Mouse (Mus musculus) T-helper 17 cell (primary cell): ENCODE measurements around the gene Itm2a.

ENCODE experiments used
- in situ Hi-C, 2 experiments: fragments of 300-600 bp; cut with MboI, MseI; formaldehyde crosslinking; loops; 1 replicate in 1 of 2; 2 replicates in 1 of 2; pipeline ENCODE4 v1.15.1; 2025; ENCODE audit warnings: high pct_unique_total_duplicates in 2 of 2

Itm2a gene

DNA sequence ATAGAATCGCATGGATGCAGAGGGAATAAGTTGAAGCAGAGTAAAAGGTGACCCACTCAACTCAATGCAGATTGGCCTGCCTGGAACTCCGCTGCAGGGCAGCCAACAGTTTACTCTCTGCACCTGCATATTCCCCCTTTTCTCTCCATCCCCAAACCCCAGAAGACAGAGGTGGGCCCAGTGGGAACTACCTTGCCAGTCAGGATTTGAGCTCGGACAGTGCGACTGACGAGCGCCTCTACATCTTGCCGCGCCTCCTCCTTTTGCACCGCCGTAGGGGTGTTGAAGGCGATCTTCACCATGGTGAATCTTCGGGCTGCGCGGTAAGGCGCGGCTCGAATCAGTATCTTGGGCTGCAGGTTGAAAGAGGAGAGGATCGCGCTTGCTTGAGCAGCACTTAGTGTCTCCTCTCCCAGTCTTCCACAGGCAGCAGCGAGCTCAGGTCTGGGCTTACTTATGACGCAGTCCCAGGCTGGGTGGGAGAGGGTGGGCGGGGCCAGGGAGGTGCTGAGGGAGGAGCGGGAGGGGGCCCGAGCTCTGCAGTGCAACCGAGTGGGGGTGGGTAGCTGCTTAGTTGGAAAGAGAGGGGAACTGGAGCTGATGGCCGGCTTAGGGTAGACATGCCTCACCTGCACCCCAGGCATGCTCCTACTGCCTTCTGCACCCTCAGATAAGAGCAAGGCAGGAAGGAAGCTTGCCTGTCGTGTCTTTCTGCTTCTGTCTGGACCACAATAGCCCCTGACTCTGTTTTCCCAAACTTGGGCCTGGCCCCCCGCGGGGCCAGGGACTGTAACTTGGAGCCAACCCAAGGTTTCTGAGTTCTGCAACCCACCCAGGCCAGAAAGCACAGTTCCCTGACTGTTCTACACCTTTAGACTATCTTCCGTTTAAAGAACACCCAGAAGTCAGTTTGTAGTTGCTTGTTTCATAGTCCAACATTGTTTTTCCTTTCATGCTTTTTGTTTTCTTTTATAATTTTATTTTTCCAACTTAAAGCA lies at the start of gene Itm2a:
Gene Itm2a (minus strand): TSS at position 462 of the 998 bp plus-strand sequence.
- in situ Hi-C loops, result no loop called here

GRCm38 (mm10) chrX:107435887-107436286 lies 32.7 kb upstream of the Itm2a start:
- in situ Hi-C loops, result loop anchor here in 1 of 2 experiments (5.0 kb wide), 1 partner anchor 634 kb away; no protein-coding TSS in a partner anchor

DNA sequence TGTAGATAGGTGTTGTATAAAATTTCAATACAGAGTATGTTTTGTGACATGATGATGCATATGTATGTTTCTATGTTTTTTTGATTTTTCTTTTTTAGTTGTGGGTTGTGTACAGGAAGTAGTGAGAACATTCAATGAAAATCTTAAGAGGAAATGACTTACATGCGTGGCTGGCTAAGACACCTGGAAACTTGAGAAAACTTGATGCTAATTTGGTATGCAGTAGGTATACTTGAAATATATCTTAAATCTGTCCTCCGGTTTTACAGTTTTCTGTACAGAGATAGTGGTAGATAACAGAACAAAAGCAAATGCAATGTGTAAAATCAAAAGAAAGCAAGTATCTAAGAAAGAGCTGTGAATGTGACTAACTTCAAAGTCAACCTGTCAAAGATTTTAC lies 18.1 kb upstream of the Itm2a start:
- in situ Hi-C loops, result no loop called here

DNA sequence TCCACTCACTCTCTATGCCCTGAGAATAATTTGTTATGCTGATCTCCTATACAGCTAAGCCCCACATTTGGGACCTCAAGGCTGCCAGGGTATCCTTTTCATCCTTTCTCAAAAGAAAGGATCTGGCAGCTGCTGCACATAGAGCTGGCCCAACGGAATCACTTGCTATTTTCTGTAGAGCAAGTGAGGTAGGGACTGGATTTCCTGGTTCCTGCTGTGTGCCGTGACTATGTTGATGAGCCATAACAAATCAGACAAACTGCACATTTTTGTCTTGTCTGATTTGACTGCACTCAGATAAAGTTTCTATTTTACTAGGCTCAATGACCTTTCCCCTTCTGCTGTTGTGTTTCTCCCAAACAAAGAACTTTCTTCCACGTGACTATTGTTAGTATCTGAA lies 14.2 kb upstream of the Itm2a start:
- in situ Hi-C loops, result no loop called here

DNA sequence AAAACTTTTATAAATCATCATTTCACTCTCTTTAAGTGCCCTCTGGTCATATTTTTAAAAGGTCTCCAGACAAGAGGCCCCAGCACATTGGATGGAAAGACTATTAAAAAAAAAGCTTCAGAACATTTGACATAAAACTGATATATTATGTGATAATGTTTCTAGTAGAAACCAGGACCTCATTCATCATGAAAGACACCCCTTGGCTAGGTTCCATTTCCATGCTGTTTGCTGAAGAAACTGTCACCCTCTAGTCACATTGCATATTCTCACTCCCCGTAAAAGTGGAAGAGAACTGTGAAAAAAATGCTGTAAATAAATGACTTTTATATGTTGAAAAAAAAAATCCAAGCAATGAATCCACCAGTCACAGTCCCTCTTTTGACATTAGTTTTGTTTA lies 12.8 kb upstream of the Itm2a start:
- in situ Hi-C loops, result no loop called here

GRCm38 (mm10) chrX:107402481-107402880 lies 695 bp downstream of the Itm2a start:
- in situ Hi-C loops, result no loop called here

- in situ Hi-C loops, result no loop called here
Measured at GRCm38 (mm10) chrX:107399087-107399486, 4.1 kb downstream of the Itm2a start.

- in situ Hi-C loops, result no loop called here
Measured at GRCm38 (mm10) chrX:107393256-107393655, 9.9 kb downstream of the Itm2a start.

- in situ Hi-C loops, result no loop called here
Measured at GRCm38 (mm10) chrX:107375329-107375728, 27.8 kb downstream of the Itm2a start.
